Mouse (Mus musculus) forebrain, embryonic 13.5 days (tissue): Measurements from ENCODE around the gene Il15ra. TPM values are rescaled to one million over a fixed set of nuclear protein-coding genes. Genes with fewer than 3 reads are reported as not detected.

Experiments
- polyA plus RNA-seq: library from polyadenylated mRNA; unstranded; fragments of >200 nt; fragmentation: Nextera tagmentation; extraction: Ambion mirVana; gene quantifications from 2 replicates; pipeline ENCODE4 v1.2.1, GENCODE M21; 2015

The Il15ra gene
- polyA plus RNA-seq, 1 experiment from 2014 or later, result 0.52 TPM

Other genes with a start within 250 kb of the Il15ra start
- gene Pfkfb3, start 151.2 kb upstream of the Il15ra start, polyA plus RNA-seq, result 21.5 and 21.7 TPM in 2 replicates
- 160 and 167 TPM in 2 replicates for gene Rbm17, start 101.1 kb upstream of the Il15ra start, polyA plus RNA-seq
- not detected in 2 replicates for gene Gm17490, start 79.0 kb upstream of the Il15ra start, polyA plus RNA-seq
- gene Il2ra, start 62.5 kb upstream of the Il15ra start, polyA plus RNA-seq, result not detected in 2 replicates
- 111 and 120 TPM in 2 replicates for gene Fbh1, start 72.3 kb downstream of the Il15ra start, polyA plus RNA-seq
- gene Ankrd16, start 72.6 kb downstream of the Il15ra start, polyA plus RNA-seq, result 44.8 and 51.8 TPM in 2 replicates